Mouse (Mus musculus): ENCODE data around the gene Oxgr1. TPM values are rescaled to one million over a fixed set of nuclear protein-coding genes. Genes with fewer than 3 reads are reported as not detected.

Oxgr1 gene
- polyA plus RNA-seq, 1 experiment from 2014 or later = 0.08 TPM

Other genes starting within 250 kb of the Oxgr1 start
- gene Mbnl2, start 233.2 kb upstream of the Oxgr1 start, polyA plus RNA-seq (2015; fragmentation: Nextera tagmentation; extraction: Ambion mirVana) = 163 and 180 TPM in 2 replicates

All from limb, embryonic 15.5 days (tissue).